Mouse (Mus musculus): Measurements from ENCODE around the gene Nuak2. TPM values are rescaled to one million over a fixed set of nuclear protein-coding genes. Genes with fewer than 3 reads are reported as not detected.

Gene Nuak2
- total and polyA plus RNA-seq, 2 experiments from 2014 or later, result 7.0 to 9.9 TPM

DNA sequence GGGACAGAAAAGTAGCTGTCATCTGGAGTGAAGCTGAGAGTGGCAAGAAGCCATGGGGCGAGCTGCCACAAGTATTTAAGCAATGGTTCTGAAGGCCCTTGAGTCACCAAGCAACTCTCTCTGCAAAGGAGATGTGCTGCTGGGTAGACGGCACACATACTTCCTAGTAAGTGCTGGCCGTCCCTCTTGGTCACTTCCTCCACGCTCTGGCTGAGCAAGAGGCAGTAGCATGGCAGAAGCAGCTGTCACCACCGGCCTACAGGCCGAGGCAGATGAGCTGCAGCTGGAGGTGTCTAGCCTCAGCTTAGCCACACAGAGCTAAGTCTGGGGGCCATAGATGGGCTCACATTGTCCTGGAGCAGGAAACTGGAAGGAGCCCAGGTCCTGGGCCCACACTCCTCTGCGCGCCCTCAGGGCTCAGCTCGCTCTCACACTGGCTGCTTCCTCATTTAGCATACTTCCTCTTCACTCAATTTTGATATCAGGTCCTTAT is 54.8 kb downstream of the Nuak2 start:
- Histone ChIP-seq H3K9me3 (ENCODE audit: low read length) (no peaks in the 10 kb centered on the region), H3K27ac (ENCODE audit: low read depth, low read length) (no peak overlapping the region), H3K36me3 (ENCODE audit: insufficient read depth, low read length) (peaks cover 7% of the 10 kb centered on the region), H3K4me2 (ENCODE audit: low read depth, low read length, poor library complexity, severe bottlenecking) (no peak overlapping the region), H3K27me3 (ENCODE audit: insufficient read depth, low read length) (no peaks in the 10 kb centered on the region), H3K9ac (replicated peaks; ENCODE audit: low read length, poor library complexity, severe bottlenecking) (no peak overlapping the region), H3K4me1 (ENCODE audit: insufficient read depth, low read length) (0 out of 2 replicates have a peak, but pooled peaks cover 16% of the 10 kb centered on the region), H3K4me3 (ENCODE audit: low read depth, low read length) (no peak overlapping the region)
- ATAC-seq (ENCODE audit: low FRiP score) (no peak), DNase-seq (ENCODE audit: low spot score) (no peak)
- TF ChIP-seq CTCF (IDR thresholded peaks at IDR 0.05), result no peak
- WGBS, result 76% methylated on average over 9 of the region's 9 CpGs

DNA sequence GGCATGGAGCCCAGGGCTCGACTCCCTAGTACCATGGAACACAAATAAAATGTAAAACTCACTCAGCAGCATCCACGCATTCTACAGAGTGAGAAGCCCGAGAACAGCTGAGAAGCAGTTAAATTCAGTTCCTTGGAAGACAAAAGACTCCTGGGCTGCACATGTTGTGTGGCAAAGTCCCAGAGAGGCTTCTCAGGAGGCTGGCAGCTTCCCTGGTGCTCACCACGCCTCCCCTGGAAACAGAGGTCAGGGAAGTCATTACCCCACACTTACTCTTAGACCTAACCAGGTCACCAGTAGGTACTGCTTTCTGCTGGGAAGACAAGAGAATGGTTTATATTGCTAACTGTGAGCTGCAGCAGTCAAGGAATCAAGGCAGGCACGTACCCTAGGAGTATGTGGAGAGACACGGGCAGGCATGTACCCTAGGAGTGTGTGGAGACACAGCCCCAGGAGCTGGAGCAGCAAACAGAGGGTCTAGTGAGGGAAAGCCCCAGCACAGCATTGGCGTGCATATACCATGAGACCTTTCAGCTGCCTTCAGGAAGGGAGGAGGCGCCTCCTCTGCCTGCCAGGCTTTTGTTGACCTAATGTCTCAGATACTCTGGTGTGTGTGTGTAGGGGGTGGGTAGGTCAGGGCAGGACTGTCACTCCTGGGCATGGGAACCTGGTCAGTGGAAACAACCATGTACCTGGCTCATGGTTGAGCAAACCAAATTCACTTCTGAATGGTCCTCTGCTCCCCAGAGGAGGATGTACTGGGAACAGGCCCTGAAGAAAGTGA is 55.6 kb downstream of the Nuak2 start:
- no peak for TF ChIP-seq CTCF (IDR thresholded peaks at IDR 0.05)
- H3K36me3 ChIP-seq (ENCODE audit: insufficient read depth, low read length), result peaks cover 7% of the 10 kb centered on the region
- no peaks in the 10 kb centered on the region for H3K9me3 ChIP-seq (ENCODE audit: low read length)
- ATAC-seq (ENCODE audit: low FRiP score) (no peak), DNase-seq (ENCODE audit: low spot score) (no peak)
- H3K4me2 ChIP-seq (ENCODE audit: low read depth, low read length, poor library complexity, severe bottlenecking), result no peak overlapping the region
- H3K27ac ChIP-seq (ENCODE audit: low read depth, low read length), result peak overlapping the region; percentile 26; the same call in 1 of the 2 replicates
- H3K4me3 ChIP-seq (ENCODE audit: low read depth, low read length), result no peak overlapping the region
- H3K4me1 ChIP-seq (ENCODE audit: insufficient read depth, low read length), result 0 out of 2 replicates have a peak, but pooled peaks cover 16% of the 10 kb centered on the region
- H3K27me3 ChIP-seq (ENCODE audit: insufficient read depth, low read length), result no peaks in the 10 kb centered on the region
- WGBS, result 44% methylated on average over 8 of the region's 8 CpGs
- H3K9ac ChIP-seq (replicated peaks; ENCODE audit: low read length, poor library complexity, severe bottlenecking), result no peak overlapping the region; the same call in 1 of the 2 replicates

DNA sequence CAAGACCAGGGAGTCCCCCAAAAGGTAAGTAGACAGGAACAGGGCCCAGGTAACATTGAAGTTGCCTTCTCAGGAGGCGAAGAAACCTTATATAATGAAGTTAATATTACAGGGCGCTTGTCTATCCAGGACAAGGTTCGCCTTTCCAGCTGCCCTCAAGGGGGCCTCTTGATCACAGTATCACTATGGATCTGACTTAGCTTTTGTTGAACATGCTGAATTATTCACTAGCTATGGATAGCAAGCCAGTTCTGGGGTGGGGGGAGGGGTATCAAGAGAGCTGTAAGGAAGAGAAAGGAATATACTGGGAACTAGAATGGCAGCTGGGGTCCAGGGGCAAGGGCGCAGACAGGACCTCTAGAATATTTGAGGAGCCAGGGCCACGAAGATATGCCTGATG is 56.4 kb downstream of the Nuak2 start:
- DNase-seq (ENCODE audit: low spot score) (no peak), ATAC-seq (ENCODE audit: low FRiP score) (no peak)
- no peak overlapping the region for H3K4me3 ChIP-seq (ENCODE audit: low read depth, low read length)
- H3K36me3 ChIP-seq (ENCODE audit: insufficient read depth, low read length), result peaks cover 7% of the 10 kb centered on the region
- H3K4me2 ChIP-seq (ENCODE audit: low read depth, low read length, poor library complexity, severe bottlenecking), result no peak overlapping the region
- peak; percentile 32; the same call in 1 of the 2 replicates for TF ChIP-seq CTCF (IDR thresholded peaks at IDR 0.05)
- no peaks in the 10 kb centered on the region for H3K27me3 ChIP-seq (ENCODE audit: insufficient read depth, low read length)
- 0 out of 2 replicates have a peak, but pooled peaks cover 16% of the 10 kb centered on the region for H3K4me1 ChIP-seq (ENCODE audit: insufficient read depth, low read length)
- H3K9ac ChIP-seq (replicated peaks; ENCODE audit: low read length, poor library complexity, severe bottlenecking), result no peak overlapping the region; the same call in 1 of the 2 replicates
- H3K27ac ChIP-seq (ENCODE audit: low read depth, low read length), result peak overlapping the region; percentile 26; the same call in 1 of the 2 replicates
- WGBS, result 46% methylated on average over 5 of the region's 5 CpGs
- H3K9me3 ChIP-seq (ENCODE audit: low read length), result no peaks in the 10 kb centered on the region

DNA sequence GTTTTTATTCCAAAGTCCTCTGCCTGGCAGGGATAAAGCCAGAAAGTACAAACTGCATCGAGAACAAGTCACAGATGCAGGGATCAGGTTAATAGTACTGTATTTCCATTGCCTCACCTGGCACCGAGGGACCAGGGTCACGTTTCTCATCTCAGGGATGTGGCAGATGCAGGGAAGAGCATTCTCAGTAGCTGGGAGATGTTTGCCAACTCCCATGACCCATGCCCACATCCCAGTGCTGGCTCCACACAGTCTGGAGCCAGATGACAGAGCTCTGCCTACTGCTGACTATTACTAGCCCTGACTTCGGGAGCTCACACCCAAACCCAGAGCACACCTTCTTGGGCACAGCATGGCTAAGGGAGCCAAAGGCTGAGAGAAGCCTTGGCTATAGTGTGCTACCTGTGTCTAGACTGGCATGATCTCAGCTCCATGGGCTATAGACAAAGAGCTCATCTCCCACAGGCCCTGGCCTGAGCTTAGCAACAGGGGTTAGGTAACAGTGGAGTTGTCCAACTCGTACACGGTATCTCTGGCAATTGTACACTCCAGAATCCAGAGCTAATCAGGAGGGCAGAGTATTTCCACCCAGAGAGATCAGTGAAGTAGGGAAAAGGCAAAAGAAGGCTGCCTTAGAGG is 57.1 kb downstream of the Nuak2 start:
- H3K36me3 ChIP-seq (ENCODE audit: insufficient read depth, low read length), result peaks cover 12% of the 10 kb centered on the region
- H3K9ac ChIP-seq (replicated peaks; ENCODE audit: low read length, poor library complexity, severe bottlenecking), result no peak overlapping the region
- 0 out of 2 replicates have a peak, but pooled peaks cover 16% of the 10 kb centered on the region for H3K4me1 ChIP-seq (ENCODE audit: insufficient read depth, low read length)
- TF ChIP-seq CTCF (IDR thresholded peaks at IDR 0.05), result no peak
- WGBS, result 65% methylated on average over 6 of the region's 6 CpGs
- ATAC-seq (ENCODE audit: low FRiP score) (no peak), DNase-seq (ENCODE audit: low spot score) (no peak)
- H3K4me3 ChIP-seq (ENCODE audit: low read depth, low read length), result no peak overlapping the region
- H3K27ac ChIP-seq (ENCODE audit: low read depth, low read length), result no peak overlapping the region
- H3K9me3 ChIP-seq (ENCODE audit: low read length), result no peaks in the 10 kb centered on the region
- no peaks in the 10 kb centered on the region for H3K27me3 ChIP-seq (ENCODE audit: insufficient read depth, low read length)
- no peak overlapping the region for H3K4me2 ChIP-seq (ENCODE audit: low read depth, low read length, poor library complexity, severe bottlenecking)

DNA sequence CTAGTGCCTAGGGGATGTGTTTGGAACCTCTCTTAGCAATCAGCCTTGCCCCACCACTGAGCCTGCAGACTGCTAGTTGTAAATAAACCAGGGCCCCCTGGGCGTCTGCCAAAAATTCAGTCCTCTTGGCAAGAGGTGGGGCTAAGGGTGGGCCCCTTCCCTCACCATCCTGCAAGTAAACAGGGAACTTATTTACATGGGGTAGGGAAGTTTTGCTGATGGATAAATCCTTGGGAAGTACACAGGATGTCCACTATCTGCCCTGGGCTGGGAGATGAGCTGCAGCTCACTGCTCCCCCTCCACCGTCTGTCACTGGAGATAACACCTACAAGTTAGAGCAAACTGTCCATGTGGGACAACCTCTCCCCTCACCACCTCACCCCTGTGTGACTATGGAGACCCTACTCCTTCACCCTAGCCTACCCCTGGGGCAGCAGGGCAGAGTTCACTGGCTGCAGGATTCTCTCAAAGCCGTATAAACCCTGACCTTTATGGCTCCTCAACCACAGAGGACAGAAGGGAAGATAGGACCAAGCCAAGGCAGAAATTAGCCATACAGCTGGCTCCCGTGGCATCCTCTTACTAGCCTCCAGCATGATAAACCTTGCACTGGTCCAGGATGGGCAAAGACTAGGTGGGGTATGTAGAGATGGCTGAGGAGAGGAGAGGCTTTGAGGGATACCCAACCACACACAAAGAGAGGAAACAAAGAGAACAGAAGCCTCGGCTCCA is 58.4 kb downstream of the Nuak2 start:
- WGBS, result 46% methylated on average over 5 of the region's 5 CpGs
- H3K27ac ChIP-seq (ENCODE audit: low read depth, low read length), result no peak overlapping the region
- peaks cover 21% of the 10 kb centered on the region; the same call in 1 of the 2 replicates for H3K36me3 ChIP-seq (ENCODE audit: insufficient read depth, low read length)
- TF ChIP-seq CTCF (IDR thresholded peaks at IDR 0.05), result no peak
- H3K27me3 ChIP-seq (ENCODE audit: insufficient read depth, low read length), result no peaks in the 10 kb centered on the region
- no peak overlapping the region for H3K9ac ChIP-seq (replicated peaks; ENCODE audit: low read length, poor library complexity, severe bottlenecking)
- DNase-seq (ENCODE audit: low spot score) (peak; percentile 60), ATAC-seq (ENCODE audit: low FRiP score) (no peak)
- H3K4me2 ChIP-seq (ENCODE audit: low read depth, low read length, poor library complexity, severe bottlenecking), result no peak overlapping the region
- H3K4me1 ChIP-seq (ENCODE audit: insufficient read depth, low read length), result 0 out of 2 replicates have a peak, but pooled peaks cover 16% of the 10 kb centered on the region
- H3K4me3 ChIP-seq (ENCODE audit: low read depth, low read length), result no peak overlapping the region
- H3K9me3 ChIP-seq (ENCODE audit: low read length), result no peaks in the 10 kb centered on the region

All from midbrain, postnatal 0 days (tissue).